Mouse (Mus musculus): ENCODE measurements around the gene Endou. TPM values are rescaled to one million over a fixed set of nuclear protein-coding genes. Genes with fewer than 3 reads are reported as not detected.

The Endou gene
- polyA plus RNA-seq, 1 experiment from 2014 or later: 0.14 TPM

- Histone ChIP-seq H3K9ac (replicated peaks; ENCODE audit: low read length) (no peak overlapping the region), H3K4me1 (ENCODE audit: control insufficient read depth, insufficient read depth, low read length) (peaks cover 19% of the 10 kb centered on the region), H3K27ac (replicated peaks; ENCODE audit: low read depth, low read length) (no peak overlapping the region), H3K27me3 (ENCODE audit: control insufficient read depth, insufficient read depth, low read length) (no peaks in the 10 kb centered on the region), H3K4me2 (ENCODE audit: low read length) (no peak overlapping the region), H3K4me3 (replicated peaks; ENCODE audit: low read depth, low read length) (no peak overlapping the region), H3K9me3 (ENCODE audit: control insufficient read depth, low read length) (no peaks in the 10 kb centered on the region), H3K36me3 (ENCODE audit: control insufficient read depth, insufficient read depth, low read length) (no peaks in the 10 kb centered on the region)
- WGBS: 92% methylated on average over 13 of the region's 13 CpGs
- DNase-seq (no peak), ATAC-seq (ENCODE audit: low FRiP score, low TSS enrichment) (no peak)
These were observed 18.7 kb upstream of the Endou start for GRCm38 (mm10) chr15:97749841-97750240.

GRCm38 (mm10) chr15:97749397-97749796 is 18.3 kb upstream of the Endou start:
- ATAC-seq (ENCODE audit: low FRiP score, low TSS enrichment): no peak

GRCm38 (mm10) chr15:97748964-97749363 is 17.8 kb upstream of the Endou start:
- ATAC-seq (ENCODE audit: low FRiP score, low TSS enrichment): no peak
- H3K27ac ChIP-seq (replicated peaks; ENCODE audit: low read depth, low read length): no peak overlapping the region
- 83% methylated on average over 4 of the region's 4 CpGs for WGBS
- no peak overlapping the region for H3K4me3 ChIP-seq (replicated peaks; ENCODE audit: low read depth, low read length)
- H3K4me1 ChIP-seq (ENCODE audit: control insufficient read depth, insufficient read depth, low read length): peaks cover 19% of the 10 kb centered on the region
- DNase-seq: no peak
- H3K36me3 ChIP-seq (ENCODE audit: control insufficient read depth, insufficient read depth, low read length): no peaks in the 10 kb centered on the region
- H3K4me2 ChIP-seq (ENCODE audit: low read length): no peak overlapping the region
- H3K9me3 ChIP-seq (ENCODE audit: control insufficient read depth, low read length): no peaks in the 10 kb centered on the region
- H3K9ac ChIP-seq (replicated peaks; ENCODE audit: low read length): no peak overlapping the region
- no peaks in the 10 kb centered on the region for H3K27me3 ChIP-seq (ENCODE audit: control insufficient read depth, insufficient read depth, low read length)

More at GRCm38 (mm10) chr15:97749397-97749796, 18.3 kb upstream of the Endou start:
- Histone ChIP-seq H3K27me3 (ENCODE audit: control insufficient read depth, insufficient read depth, low read length) (no peaks in the 10 kb centered on the region), H3K36me3 (ENCODE audit: control insufficient read depth, insufficient read depth, low read length) (no peaks in the 10 kb centered on the region), H3K9me3 (ENCODE audit: control insufficient read depth, low read length) (no peaks in the 10 kb centered on the region), H3K4me1 (ENCODE audit: control insufficient read depth, insufficient read depth, low read length) (peaks cover 19% of the 10 kb centered on the region), H3K27ac (replicated peaks; ENCODE audit: low read depth, low read length) (no peak overlapping the region), H3K4me3 (replicated peaks; ENCODE audit: low read depth, low read length) (no peak overlapping the region), H3K4me2 (ENCODE audit: low read length) (no peak overlapping the region), H3K9ac (replicated peaks; ENCODE audit: low read length) (no peak overlapping the region)
- 93% methylated on average over 9 of the region's 9 CpGs for WGBS
- DNase-seq: no peak

GRCm38 (mm10) chr15:97748309-97748708 is 17.2 kb upstream of the Endou start:
- DNase-seq: no peak
- no peak overlapping the region for H3K9ac ChIP-seq (replicated peaks; ENCODE audit: low read length)
- no peak for ATAC-seq (ENCODE audit: low FRiP score, low TSS enrichment)
- H3K4me2 ChIP-seq (ENCODE audit: low read length): no peak overlapping the region
- H3K4me1 ChIP-seq (ENCODE audit: control insufficient read depth, insufficient read depth, low read length): peaks cover 19% of the 10 kb centered on the region
- no peaks in the 10 kb centered on the region for H3K27me3 ChIP-seq (ENCODE audit: control insufficient read depth, insufficient read depth, low read length)
- no peaks in the 10 kb centered on the region for H3K36me3 ChIP-seq (ENCODE audit: control insufficient read depth, insufficient read depth, low read length)
- H3K27ac ChIP-seq (replicated peaks; ENCODE audit: low read depth, low read length): no peak overlapping the region
- WGBS: 12% methylated on average over 10 of the region's 10 CpGs
- no peaks in the 10 kb centered on the region for H3K9me3 ChIP-seq (ENCODE audit: control insufficient read depth, low read length)
- H3K4me3 ChIP-seq (replicated peaks; ENCODE audit: low read depth, low read length): no peak overlapping the region

- H3K27me3 ChIP-seq (ENCODE audit: control insufficient read depth, insufficient read depth, low read length): no peaks in the 10 kb centered on the region
- H3K36me3 ChIP-seq (ENCODE audit: control insufficient read depth, insufficient read depth, low read length): no peaks in the 10 kb centered on the region
- H3K9ac ChIP-seq (replicated peaks; ENCODE audit: low read length): no peak overlapping the region
- ATAC-seq (ENCODE audit: low FRiP score, low TSS enrichment): no peak
- H3K4me3 ChIP-seq (replicated peaks; ENCODE audit: low read depth, low read length): no peak overlapping the region
- H3K9me3 ChIP-seq (ENCODE audit: control insufficient read depth, low read length): no peaks in the 10 kb centered on the region
- WGBS: 88% methylated on average over 4 of the region's 4 CpGs
- no peak overlapping the region for H3K4me2 ChIP-seq (ENCODE audit: low read length)
- H3K27ac ChIP-seq (replicated peaks; ENCODE audit: low read depth, low read length): no peak overlapping the region
- no peak for DNase-seq
- H3K4me1 ChIP-seq (ENCODE audit: control insufficient read depth, insufficient read depth, low read length): peaks cover 19% of the 10 kb centered on the region
These were observed 16.3 kb upstream of the Endou start for GRCm38 (mm10) chr15:97747486-97747885.

GRCm38 (mm10) chr15:97746748-97747147 is 15.6 kb upstream of the Endou start:
- Histone ChIP-seq H3K4me3 (replicated peaks; ENCODE audit: low read depth, low read length) (no peak overlapping the region), H3K27me3 (ENCODE audit: control insufficient read depth, insufficient read depth, low read length) (no peaks in the 10 kb centered on the region), H3K9me3 (ENCODE audit: control insufficient read depth, low read length) (no peaks in the 10 kb centered on the region), H3K4me2 (ENCODE audit: low read length) (no peak overlapping the region), H3K4me1 (ENCODE audit: control insufficient read depth, insufficient read depth, low read length) (peaks cover 19% of the 10 kb centered on the region), H3K9ac (replicated peaks; ENCODE audit: low read length) (no peak overlapping the region), H3K27ac (replicated peaks; ENCODE audit: low read depth, low read length) (no peak overlapping the region), H3K36me3 (ENCODE audit: control insufficient read depth, insufficient read depth, low read length) (no peaks in the 10 kb centered on the region)
- WGBS: 94% methylated on average over 24 of the region's 24 CpGs
- DNase-seq (no peak), ATAC-seq (ENCODE audit: low FRiP score, low TSS enrichment) (no peak)

GRCm38 (mm10) chr15:97746278-97746677 is 15.1 kb upstream of the Endou start:
- 92% methylated on average over 10 of the region's 10 CpGs for WGBS
- DNase-seq (no peak), ATAC-seq (ENCODE audit: low FRiP score, low TSS enrichment) (no peak)
- no peaks in the 10 kb centered on the region for H3K27me3 ChIP-seq (ENCODE audit: control insufficient read depth, insufficient read depth, low read length)
- H3K4me1 ChIP-seq (ENCODE audit: control insufficient read depth, insufficient read depth, low read length): peaks cover 19% of the 10 kb centered on the region
- no peaks in the 10 kb centered on the region for H3K9me3 ChIP-seq (ENCODE audit: control insufficient read depth, low read length)
- H3K27ac ChIP-seq (replicated peaks; ENCODE audit: low read depth, low read length): no peak overlapping the region
- H3K9ac ChIP-seq (replicated peaks; ENCODE audit: low read length): no peak overlapping the region
- H3K4me3 ChIP-seq (replicated peaks; ENCODE audit: low read depth, low read length): no peak overlapping the region
- no peak overlapping the region for H3K4me2 ChIP-seq (ENCODE audit: low read length)
- H3K36me3 ChIP-seq (ENCODE audit: control insufficient read depth, insufficient read depth, low read length): no peaks in the 10 kb centered on the region

GRCm38 (mm10) chr15:97745331-97745730 is 14.2 kb upstream of the Endou start:
- no peaks in the 10 kb centered on the region for H3K9me3 ChIP-seq (ENCODE audit: control insufficient read depth, low read length)
- H3K4me2 ChIP-seq (ENCODE audit: low read length): no peak overlapping the region
- no peaks in the 10 kb centered on the region for H3K36me3 ChIP-seq (ENCODE audit: control insufficient read depth, insufficient read depth, low read length)
- no peak overlapping the region for H3K4me3 ChIP-seq (replicated peaks; ENCODE audit: low read depth, low read length)
- H3K27ac ChIP-seq (replicated peaks; ENCODE audit: low read depth, low read length): no peak overlapping the region
- H3K4me1 ChIP-seq (ENCODE audit: control insufficient read depth, insufficient read depth, low read length): peaks cover 14% of the 10 kb centered on the region
- DNase-seq (no peak), ATAC-seq (ENCODE audit: low FRiP score, low TSS enrichment) (no peak)
- no peaks in the 10 kb centered on the region for H3K27me3 ChIP-seq (ENCODE audit: control insufficient read depth, insufficient read depth, low read length)
- 71% methylated on average over 10 of the region's 10 CpGs for WGBS
- no peak overlapping the region for H3K9ac ChIP-seq (replicated peaks; ENCODE audit: low read length)

GRCm38 (mm10) chr15:97744930-97745329 is 13.8 kb upstream of the Endou start:
- H3K27me3 ChIP-seq (ENCODE audit: control insufficient read depth, insufficient read depth, low read length): no peaks in the 10 kb centered on the region
- no peak overlapping the region for H3K4me2 ChIP-seq (ENCODE audit: low read length)
- H3K4me3 ChIP-seq (replicated peaks; ENCODE audit: low read depth, low read length): no peak overlapping the region
- DNase-seq (peak; percentile 44), ATAC-seq (ENCODE audit: low FRiP score, low TSS enrichment) (no peak)
- H3K4me1 ChIP-seq (ENCODE audit: control insufficient read depth, insufficient read depth, low read length): peaks cover 10% of the 10 kb centered on the region; the same call in 1 of the 2 replicates
- H3K27ac ChIP-seq (replicated peaks; ENCODE audit: low read depth, low read length): no peak overlapping the region
- no peaks in the 10 kb centered on the region for H3K36me3 ChIP-seq (ENCODE audit: control insufficient read depth, insufficient read depth, low read length)
- H3K9me3 ChIP-seq (ENCODE audit: control insufficient read depth, low read length): no peaks in the 10 kb centered on the region
- 63% methylated on average over 10 of the region's 10 CpGs for WGBS
- H3K9ac ChIP-seq (replicated peaks; ENCODE audit: low read length): no peak overlapping the region
